Mouse (Mus musculus): ENCODE measurements around the gene Zbtb48. TPM values are rescaled to one million over a fixed set of nuclear protein-coding genes. Genes with fewer than 3 reads are reported as not detected.

The Zbtb48 gene
- polyA plus RNA-seq, 1 experiment from 2014 or later, result 25.4 TPM

DNA sequence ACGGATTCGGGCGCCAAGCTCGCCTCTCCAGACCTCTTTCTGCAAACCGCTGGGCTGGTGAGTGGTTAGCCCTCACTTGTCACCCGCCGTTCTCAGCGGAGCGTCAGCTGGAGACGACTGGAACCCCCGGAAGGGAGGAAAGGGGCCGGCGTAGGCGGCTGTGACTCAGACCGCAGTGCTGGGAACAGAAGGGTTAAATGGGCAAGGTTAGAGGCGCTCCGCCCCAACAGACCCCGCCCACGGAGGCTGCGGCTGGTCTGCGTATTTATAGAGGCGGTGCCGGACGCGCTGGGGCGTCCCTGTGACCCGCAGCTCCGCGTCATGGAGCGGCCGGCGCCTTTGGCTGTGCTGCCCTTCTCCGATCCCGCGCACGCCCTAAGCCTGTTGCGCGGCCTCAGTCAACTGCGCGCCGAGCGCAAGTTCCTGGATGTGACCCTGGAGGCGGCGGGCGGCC, 18.8 kb downstream of the Zbtb48 start, which contains the start of gene Klhl21:
Gene Klhl21 (plus strand): TSS at position 182 of the 454 bp plus-strand sequence.
- H3K4me2 ChIP-seq (ENCODE audit: low read length), result peak within 1 kb of the TSS; percentile 90
- ATAC-seq, result peak; percentile 88
- under 1% methylated on average over 45 of the region's 45 CpGs for WGBS

DNA sequence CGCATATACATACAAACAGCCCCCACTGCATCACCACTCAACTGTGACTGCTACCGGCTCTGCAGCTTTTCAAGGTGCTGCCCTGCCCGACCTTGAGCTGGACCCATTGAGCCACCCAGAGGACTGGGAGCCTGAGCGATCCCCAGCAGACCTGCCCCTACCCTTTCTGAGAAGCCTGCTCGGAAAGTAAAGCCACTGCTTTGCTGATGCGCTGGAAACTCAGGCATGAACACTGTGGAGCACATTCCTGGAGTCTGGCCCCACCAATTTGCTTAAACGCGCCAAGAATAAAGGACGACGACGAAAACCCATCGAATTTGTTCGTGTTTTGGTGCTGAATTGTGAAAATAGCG, 19.3 kb downstream of the Zbtb48 start:
- Histone ChIP-seq H3K9ac (replicated peaks; ENCODE audit: low read depth, low read length) (peak overlapping the region; percentile 44), H3K27ac (ENCODE audit: low read length) (no peak overlapping the region), H3K27me3 (replicated peaks; ENCODE audit: control insufficient read depth, insufficient read depth, low read length) (peaks cover 23% of the 10 kb centered on the region), H3K4me3 (replicated peaks; ENCODE audit: low read length) (peak overlapping the region; percentile 80), H3K9me3 (ENCODE audit: control insufficient read depth, low read length) (no peaks in the 10 kb centered on the region), H3K4me2 (ENCODE audit: low read length) (peak overlapping the region; percentile 90), H3K4me1 (replicated peaks; ENCODE audit: control insufficient read depth, insufficient read depth, low read length) (peaks cover 26% of the 10 kb centered on the region), H3K36me3 (ENCODE audit: control insufficient read depth, insufficient read depth) (no peaks in the 10 kb centered on the region)
- WGBS, result under 1% methylated on average over 14 of the region's 14 CpGs
- no peak for ATAC-seq

More for the DNA sequence above, 18.8 kb downstream of the Zbtb48 start, which contains the start of gene Klhl21:
- Histone ChIP-seq H3K9me3 (ENCODE audit: control insufficient read depth, low read length) (no peaks in the 10 kb centered on the region), H3K4me3 (replicated peaks; ENCODE audit: low read length) (peak within 1 kb of the TSS; percentile 80), H3K27ac (ENCODE audit: low read length) (peak within 1 kb of the TSS; percentile 68), H3K9ac (replicated peaks; ENCODE audit: low read depth, low read length) (peak within 1 kb of the TSS; percentile 56), H3K27me3 (replicated peaks; ENCODE audit: control insufficient read depth, insufficient read depth, low read length) (peaks cover 23% of the 10 kb centered on the region), H3K36me3 (ENCODE audit: control insufficient read depth, insufficient read depth) (no peaks in the 10 kb centered on the region), H3K4me1 (replicated peaks; ENCODE audit: control insufficient read depth, insufficient read depth, low read length) (peaks cover 26% of the 10 kb centered on the region)

DNA sequence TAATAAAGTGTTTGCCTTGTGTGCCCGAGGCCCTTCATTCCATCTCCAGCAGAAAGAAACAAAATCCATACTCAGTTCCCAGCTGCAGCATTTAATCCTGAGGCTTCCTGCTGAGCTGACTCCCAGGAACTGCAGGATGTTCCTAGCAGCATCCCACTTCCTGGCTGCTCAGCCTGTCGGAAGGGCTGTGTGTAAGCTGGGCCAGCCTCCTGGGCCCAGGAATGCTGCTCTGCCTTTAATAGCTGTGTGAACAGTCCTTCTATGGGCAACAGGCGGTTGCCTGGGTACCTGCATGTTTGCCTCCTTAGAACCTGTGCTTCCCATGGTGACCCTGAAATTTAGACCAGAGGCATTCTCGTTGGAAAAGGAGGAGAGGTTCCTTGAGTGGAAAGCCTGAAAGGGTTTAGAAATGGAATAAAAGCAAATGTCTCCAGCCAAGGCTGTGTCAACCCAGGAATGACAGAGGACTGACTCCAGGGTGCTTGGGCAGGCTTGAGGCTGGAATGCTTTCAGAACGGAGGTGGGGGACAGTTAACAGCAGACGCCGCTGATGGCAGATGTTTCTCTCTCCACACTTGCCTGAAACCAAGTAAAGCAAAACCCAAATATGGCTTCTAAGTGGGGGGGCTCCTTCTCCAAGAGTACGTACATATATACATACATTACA, 19.9 kb downstream of the Zbtb48 start:
- Histone ChIP-seq H3K36me3 (ENCODE audit: control insufficient read depth, insufficient read depth) (no peaks in the 10 kb centered on the region), H3K4me2 (ENCODE audit: low read length) (peak overlapping the region; percentile 90), H3K27ac (ENCODE audit: low read length) (no peak overlapping the region), H3K27me3 (replicated peaks; ENCODE audit: control insufficient read depth, insufficient read depth, low read length) (peaks cover 23% of the 10 kb centered on the region), H3K9ac (replicated peaks; ENCODE audit: low read depth, low read length) (no peak overlapping the region), H3K4me1 (replicated peaks; ENCODE audit: control insufficient read depth, insufficient read depth, low read length) (peaks cover 26% of the 10 kb centered on the region), H3K4me3 (replicated peaks; ENCODE audit: low read length) (no peak overlapping the region), H3K9me3 (ENCODE audit: control insufficient read depth, low read length) (no peaks in the 10 kb centered on the region)
- WGBS, result 11% methylated on average over 8 of the region's 8 CpGs
- ATAC-seq, result no peak

DNA sequence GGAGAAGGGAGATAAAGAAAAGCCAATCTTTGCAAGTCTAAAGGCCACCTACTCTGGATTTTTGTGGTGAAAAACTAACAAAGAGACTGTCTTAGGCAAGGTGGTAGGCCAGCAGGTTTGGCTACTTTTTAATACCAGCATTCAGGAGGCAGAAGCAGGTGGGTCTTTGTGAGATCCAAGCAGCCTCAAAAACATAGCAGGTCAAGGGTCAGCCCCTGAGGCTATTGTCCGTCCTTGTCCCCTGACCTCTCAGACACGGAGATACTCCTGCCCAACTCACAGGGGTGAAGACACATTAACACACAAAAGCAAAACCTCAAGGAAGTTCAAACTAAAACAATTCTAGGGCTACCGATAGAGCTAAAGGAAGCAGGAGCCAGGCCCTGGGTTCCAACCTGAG, 20.7 kb downstream of the Zbtb48 start:
- Histone ChIP-seq H3K4me1 (replicated peaks; ENCODE audit: control insufficient read depth, insufficient read depth, low read length) (peaks cover 26% of the 10 kb centered on the region), H3K9ac (replicated peaks; ENCODE audit: low read depth, low read length) (no peak overlapping the region), H3K4me2 (ENCODE audit: low read length) (no peak overlapping the region), H3K9me3 (ENCODE audit: control insufficient read depth, low read length) (no peaks in the 10 kb centered on the region), H3K27ac (ENCODE audit: low read length) (no peak overlapping the region), H3K36me3 (ENCODE audit: control insufficient read depth, insufficient read depth) (no peaks in the 10 kb centered on the region), H3K27me3 (replicated peaks; ENCODE audit: control insufficient read depth, insufficient read depth, low read length) (peaks cover 23% of the 10 kb centered on the region), H3K4me3 (replicated peaks; ENCODE audit: low read length) (no peak overlapping the region)
- ATAC-seq, result no peak
- 13% methylated on average over 3 of the region's 3 CpGs for WGBS

DNA sequence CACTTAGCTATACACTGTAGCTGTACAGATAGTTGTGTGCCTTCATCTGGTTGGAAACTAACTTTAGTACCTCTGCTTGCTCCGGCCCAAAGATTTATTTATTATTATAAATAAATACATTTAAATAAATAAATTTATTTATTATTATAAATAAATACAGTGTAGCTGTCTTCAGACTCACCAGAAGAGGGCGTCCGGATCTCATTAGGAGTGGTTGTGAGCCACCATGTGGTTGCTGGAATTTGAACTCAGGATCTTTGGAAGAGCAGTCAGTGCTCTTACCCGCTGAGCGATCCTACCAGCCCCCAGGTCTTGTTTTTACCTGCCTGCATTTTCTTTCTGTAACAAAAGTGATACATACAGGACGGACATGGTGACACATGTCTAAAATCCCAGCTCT, 21.3 kb downstream of the Zbtb48 start:
- H3K4me2 ChIP-seq (ENCODE audit: low read length), result no peak overlapping the region
- 78% methylated on average over 6 of the region's 6 CpGs for WGBS
- no peak for ATAC-seq

DNA sequence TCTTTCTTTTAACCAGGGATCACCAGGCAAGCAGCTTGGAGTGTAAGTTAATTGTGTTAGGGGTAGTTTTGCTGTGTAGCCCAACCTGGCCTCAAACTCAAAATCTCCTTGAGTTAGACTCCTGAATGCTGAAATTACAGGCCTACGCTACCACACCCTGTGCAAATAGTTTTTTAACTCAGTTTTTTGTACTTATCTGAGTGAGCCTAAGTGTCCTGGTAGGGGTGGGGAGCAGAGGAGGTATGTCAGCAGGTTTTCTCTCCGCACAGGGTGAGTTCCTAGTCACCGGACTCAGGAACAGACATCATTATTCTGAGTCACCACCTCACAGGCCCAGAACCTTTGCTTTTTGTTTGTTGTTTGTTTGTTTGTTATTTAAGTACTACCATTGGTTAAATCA, 25.4 kb downstream of the Zbtb48 start:
- peaks cover 5% of the 10 kb centered on the region for H3K4me1 ChIP-seq (replicated peaks; ENCODE audit: control insufficient read depth, insufficient read depth, low read length)
- ATAC-seq, result no peak
- no peaks in the 10 kb centered on the region for H3K36me3 ChIP-seq (ENCODE audit: control insufficient read depth, insufficient read depth)
- 88% methylated on average over 3 of the region's 3 CpGs for WGBS
- H3K4me2 ChIP-seq (ENCODE audit: low read length), result no peak overlapping the region
- no peak overlapping the region for H3K9ac ChIP-seq (replicated peaks; ENCODE audit: low read depth, low read length)
- peaks cover 7% of the 10 kb centered on the region for H3K27me3 ChIP-seq (replicated peaks; ENCODE audit: control insufficient read depth, insufficient read depth, low read length)
- no peaks in the 10 kb centered on the region for H3K9me3 ChIP-seq (ENCODE audit: control insufficient read depth, low read length)
- no peak overlapping the region for H3K27ac ChIP-seq (ENCODE audit: low read length)
- no peak overlapping the region for H3K4me3 ChIP-seq (replicated peaks; ENCODE audit: low read length)

More for the DNA sequence above, 21.3 kb downstream of the Zbtb48 start:
- H3K9ac ChIP-seq (replicated peaks; ENCODE audit: low read depth, low read length), result no peak overlapping the region
- no peak overlapping the region for H3K4me3 ChIP-seq (replicated peaks; ENCODE audit: low read length)
- peaks cover 23% of the 10 kb centered on the region for H3K27me3 ChIP-seq (replicated peaks; ENCODE audit: control insufficient read depth, insufficient read depth, low read length)
- H3K36me3 ChIP-seq (ENCODE audit: control insufficient read depth, insufficient read depth), result no peaks in the 10 kb centered on the region
- peaks cover 26% of the 10 kb centered on the region for H3K4me1 ChIP-seq (replicated peaks; ENCODE audit: control insufficient read depth, insufficient read depth, low read length)
- no peaks in the 10 kb centered on the region for H3K9me3 ChIP-seq (ENCODE audit: control insufficient read depth, low read length)
- H3K27ac ChIP-seq (ENCODE audit: low read length), result no peak overlapping the region

DNA sequence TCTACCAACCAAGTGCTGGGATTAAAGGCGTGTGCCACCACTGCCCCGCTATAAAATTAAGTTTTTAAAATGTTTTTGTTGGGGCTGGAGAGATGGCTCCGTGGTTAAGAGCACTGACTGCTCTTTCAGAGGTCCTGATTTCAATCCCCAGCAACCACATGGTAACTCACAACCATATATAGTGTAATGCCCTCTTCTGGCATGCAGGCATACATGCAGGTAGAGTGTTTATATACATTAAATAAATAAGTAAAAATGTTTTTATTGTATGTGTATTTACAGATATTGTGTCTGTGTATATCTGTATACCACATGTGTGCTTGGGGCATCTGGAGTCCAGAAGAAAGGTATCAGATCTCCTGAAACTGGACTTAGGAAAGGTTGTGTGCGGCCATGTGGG, 26.1 kb downstream of the Zbtb48 start:
- ATAC-seq, result no peak
- Histone ChIP-seq H3K4me3 (replicated peaks; ENCODE audit: low read length) (no peak overlapping the region), H3K4me1 (replicated peaks; ENCODE audit: control insufficient read depth, insufficient read depth, low read length) (peaks cover 7% of the 10 kb centered on the region), H3K27ac (ENCODE audit: low read length) (no peak overlapping the region), H3K27me3 (replicated peaks; ENCODE audit: control insufficient read depth, insufficient read depth, low read length) (peaks cover 1% of the 10 kb centered on the region; the same call in 1 of the 2 replicates), H3K4me2 (ENCODE audit: low read length) (no peak overlapping the region), H3K9ac (replicated peaks; ENCODE audit: low read depth, low read length) (no peak overlapping the region), H3K9me3 (ENCODE audit: control insufficient read depth, low read length) (no peaks in the 10 kb centered on the region), H3K36me3 (ENCODE audit: control insufficient read depth, insufficient read depth) (no peaks in the 10 kb centered on the region)
- 64% methylated on average over 4 of the region's 4 CpGs for whole genome bisulfite sequencing

DNA sequence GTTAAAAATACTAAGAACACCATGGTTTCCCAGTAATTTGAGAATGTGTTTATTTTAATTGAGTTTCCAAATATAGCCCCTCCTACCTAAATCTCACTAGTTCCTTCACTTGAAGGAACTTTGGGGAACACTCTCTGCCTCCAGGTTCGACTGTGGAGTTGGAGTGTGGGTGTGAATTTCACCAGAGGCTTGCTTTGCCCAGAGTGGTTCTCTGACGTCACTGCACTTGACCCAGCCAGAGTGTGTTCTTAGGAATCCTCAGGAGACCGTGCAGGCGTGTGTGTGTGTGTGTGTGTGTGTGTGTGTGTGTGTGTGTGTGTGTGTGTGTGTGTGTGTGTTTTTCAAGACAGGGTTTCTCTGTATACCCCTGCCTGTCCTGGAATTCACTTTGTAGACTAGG, 26.6 kb downstream of the Zbtb48 start:
- WGBS, result 55% methylated on average over 4 of the region's 4 CpGs
- no peak overlapping the region for H3K4me3 ChIP-seq (replicated peaks; ENCODE audit: low read length)
- no peak for ATAC-seq
- H3K27me3 ChIP-seq (replicated peaks; ENCODE audit: control insufficient read depth, insufficient read depth, low read length), result no peaks in the 10 kb centered on the region
- no peak overlapping the region for H3K27ac ChIP-seq (ENCODE audit: low read length)
- no peaks in the 10 kb centered on the region for H3K36me3 ChIP-seq (ENCODE audit: control insufficient read depth, insufficient read depth)
- H3K4me2 ChIP-seq (ENCODE audit: low read length), result no peak overlapping the region
- no peaks in the 10 kb centered on the region for H3K9me3 ChIP-seq (ENCODE audit: control insufficient read depth, low read length)
- peaks cover 7% of the 10 kb centered on the region for H3K4me1 ChIP-seq (replicated peaks; ENCODE audit: control insufficient read depth, insufficient read depth, low read length)
- H3K9ac ChIP-seq (replicated peaks; ENCODE audit: low read depth, low read length), result no peak overlapping the region

DNA sequence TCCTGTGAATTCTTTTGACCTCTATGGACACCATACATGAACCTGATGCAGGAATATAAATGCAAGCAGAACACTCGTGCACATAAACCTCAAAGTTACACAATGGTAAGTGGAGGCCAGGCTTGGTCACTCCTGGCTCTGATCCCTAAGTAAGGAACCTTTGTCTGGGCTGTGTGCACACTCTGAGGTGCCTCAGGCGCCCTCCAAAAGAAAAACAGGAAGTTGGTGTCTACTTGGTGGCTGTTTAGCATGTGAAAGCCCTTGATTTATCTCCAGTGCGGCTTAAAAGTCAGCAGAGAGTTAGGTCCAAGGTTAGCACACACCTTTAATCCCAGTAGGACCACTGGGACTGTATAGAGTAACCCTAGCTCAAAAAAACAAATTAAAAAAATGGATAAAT, 28.0 kb downstream of the Zbtb48 start:
- no peaks in the 10 kb centered on the region for H3K9me3 ChIP-seq (ENCODE audit: control insufficient read depth, low read length)
- H3K4me1 ChIP-seq (replicated peaks; ENCODE audit: control insufficient read depth, insufficient read depth, low read length), result peaks cover 8% of the 10 kb centered on the region
- no peaks in the 10 kb centered on the region for H3K27me3 ChIP-seq (replicated peaks; ENCODE audit: control insufficient read depth, insufficient read depth, low read length)
- H3K9ac ChIP-seq (replicated peaks; ENCODE audit: low read depth, low read length), result no peak overlapping the region
- H3K4me2 ChIP-seq (ENCODE audit: low read length), result no peak overlapping the region
- H3K4me3 ChIP-seq (replicated peaks; ENCODE audit: low read length), result no peak overlapping the region
- ATAC-seq, result no peak
- no peak overlapping the region for H3K27ac ChIP-seq (ENCODE audit: low read length)
- WGBS, result 71% methylated on average over 3 of the region's 3 CpGs
- H3K36me3 ChIP-seq (ENCODE audit: control insufficient read depth, insufficient read depth), result no peaks in the 10 kb centered on the region

Data from forebrain, embryonic 16.5 days (tissue).